Mouse (Mus musculus): ENCODE results near the gene Syn3. TPM values are rescaled to one million over a fixed set of nuclear protein-coding genes. Genes with fewer than 3 reads are reported as not detected.

Syn3 gene
- polyA plus RNA-seq, 1 experiment from 2014 or later = 0.20 TPM

DNA sequence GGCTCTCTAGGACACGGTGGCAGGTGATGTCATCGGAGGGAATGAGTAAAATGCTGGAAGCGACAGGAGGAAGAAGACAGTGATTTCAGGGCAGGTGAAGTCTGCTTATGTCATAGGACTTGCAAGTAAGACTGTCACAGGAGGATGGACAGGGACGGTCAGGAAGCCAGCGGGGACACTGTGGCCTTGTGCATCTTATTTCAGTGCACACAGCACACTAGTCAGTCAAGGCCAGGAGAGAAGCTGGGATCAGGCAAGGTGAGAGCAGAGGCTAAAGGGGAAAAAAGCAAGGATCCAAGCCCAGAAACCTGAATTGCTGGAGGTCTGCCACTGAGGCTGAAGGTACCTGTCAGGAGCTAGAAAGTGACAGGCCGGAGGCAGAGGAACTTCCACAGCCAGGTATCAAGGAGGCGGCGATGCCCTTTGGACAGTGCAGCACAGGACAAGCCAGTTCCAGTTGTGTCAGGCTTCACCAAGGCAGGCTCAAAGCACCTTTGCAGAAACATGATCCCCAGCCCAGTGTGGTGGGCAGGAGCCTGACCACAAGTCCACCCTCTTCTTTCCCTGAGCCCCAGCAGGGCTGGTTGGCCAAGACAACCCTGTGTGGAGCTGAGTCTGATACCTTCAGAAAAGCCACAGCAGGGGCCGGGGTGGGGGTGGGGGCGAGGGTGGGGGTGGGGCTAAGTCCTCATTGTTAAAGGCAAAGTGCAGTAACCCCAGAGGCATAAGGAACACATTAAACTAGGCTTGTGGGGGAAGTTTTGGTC lies 203.9 kb downstream of the Syn3 start:
- H3K27ac ChIP-seq (replicated peaks) = no peak overlapping the region
- no peak overlapping the region for H3K9ac ChIP-seq
- H3K4me2 ChIP-seq = no peak overlapping the region
- H3K36me3 ChIP-seq (replicated peaks) = no peaks in the 10 kb centered on the region
- H3K9me3 ChIP-seq (replicated peaks) = no peaks in the 10 kb centered on the region
- ATAC-seq (ENCODE audit: insufficient read depth) = no peak
- H3K27me3 ChIP-seq = peaks cover 54% of the 10 kb centered on the region
- 0 out of 2 replicates have a peak, but pooled peaks cover 6% of the 10 kb centered on the region for H3K4me1 ChIP-seq (replicated peaks)
- WGBS (ENCODE audit: insufficient replicate concordance) = 51% methylated on average over 10 of the region's 10 CpGs
- no peak overlapping the region for H3K4me3 ChIP-seq (replicated peaks)

DNA sequence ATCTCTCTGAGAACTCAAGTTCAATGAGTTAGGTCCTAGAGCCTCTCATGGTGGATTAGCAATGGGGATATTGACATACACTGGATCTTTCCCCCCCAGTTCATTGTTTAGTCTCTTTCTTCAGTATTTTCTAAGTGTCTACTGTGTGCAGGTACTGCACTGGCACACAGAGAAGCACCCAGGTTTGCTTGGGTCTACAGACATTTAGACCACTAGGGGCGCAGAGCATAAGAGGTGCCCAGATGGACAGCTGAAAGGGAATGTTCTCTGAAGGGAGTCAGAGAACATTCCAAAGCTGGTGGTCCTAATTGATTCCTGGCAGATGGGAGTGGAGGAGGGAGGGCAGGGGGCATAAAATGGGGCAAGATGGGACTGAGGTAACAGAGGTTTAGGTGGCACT lies 204.8 kb downstream of the Syn3 start:
- no peak for ATAC-seq (ENCODE audit: insufficient read depth)
- 0 out of 2 replicates have a peak, but pooled peaks cover 6% of the 10 kb centered on the region for H3K4me1 ChIP-seq (replicated peaks)
- H3K36me3 ChIP-seq (replicated peaks) = no peaks in the 10 kb centered on the region
- H3K4me2 ChIP-seq = no peak overlapping the region
- no peak overlapping the region for H3K4me3 ChIP-seq (replicated peaks)
- 63% methylated on average over 1 of the region's 1 CpGs for WGBS (ENCODE audit: insufficient replicate concordance)
- H3K27me3 ChIP-seq = peaks cover 45% of the 10 kb centered on the region
- H3K27ac ChIP-seq (replicated peaks) = no peak overlapping the region
- no peaks in the 10 kb centered on the region for H3K9me3 ChIP-seq (replicated peaks)
- H3K9ac ChIP-seq = no peak overlapping the region

DNA sequence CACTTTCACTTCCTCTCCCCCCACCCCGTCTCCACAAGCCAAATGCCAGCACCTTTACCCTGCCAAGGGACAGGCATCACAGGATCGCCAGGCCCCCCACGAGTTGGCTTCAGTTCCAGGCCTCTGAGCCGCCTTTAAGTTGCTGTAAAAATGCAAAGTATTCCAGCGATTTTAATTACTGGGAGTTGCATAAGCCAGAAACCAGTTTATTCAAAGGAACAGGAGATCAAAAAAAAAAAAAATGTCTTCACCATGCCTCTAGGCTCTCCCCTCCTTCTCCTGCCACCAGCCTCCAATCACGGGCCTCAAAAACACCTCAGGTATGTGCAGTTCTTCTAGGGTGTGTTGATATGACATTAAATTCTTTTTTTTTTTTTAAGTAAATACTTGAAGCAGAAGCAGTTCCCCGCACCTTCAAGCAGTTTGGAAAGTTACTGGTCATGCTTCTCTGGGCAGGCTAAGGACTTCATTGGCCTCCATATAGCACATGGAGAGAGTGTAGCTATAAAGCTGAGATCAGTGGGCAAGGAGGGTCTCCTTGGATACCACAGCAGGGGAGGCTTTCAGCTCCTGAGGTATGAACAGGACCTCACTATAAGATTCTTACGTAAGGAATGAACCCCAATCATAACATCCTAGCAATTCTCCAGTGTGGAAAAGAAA lies 208.5 kb downstream of the Syn3 start:
- H3K27me3 ChIP-seq = peaks cover 10% of the 10 kb centered on the region; the same call in 1 of the 2 replicates
- ATAC-seq (ENCODE audit: insufficient read depth) = no peak
- 60% methylated on average over 8 of the region's 8 CpGs for WGBS (ENCODE audit: insufficient replicate concordance)
- H3K36me3 ChIP-seq (replicated peaks) = no peaks in the 10 kb centered on the region
- no peak overlapping the region for H3K27ac ChIP-seq (replicated peaks)
- no peak overlapping the region for H3K4me2 ChIP-seq
- H3K4me1 ChIP-seq (replicated peaks) = no peaks in the 10 kb centered on the region
- no peaks in the 10 kb centered on the region for H3K9me3 ChIP-seq (replicated peaks)
- H3K9ac ChIP-seq = no peak overlapping the region
- no peak overlapping the region for H3K4me3 ChIP-seq (replicated peaks)

DNA sequence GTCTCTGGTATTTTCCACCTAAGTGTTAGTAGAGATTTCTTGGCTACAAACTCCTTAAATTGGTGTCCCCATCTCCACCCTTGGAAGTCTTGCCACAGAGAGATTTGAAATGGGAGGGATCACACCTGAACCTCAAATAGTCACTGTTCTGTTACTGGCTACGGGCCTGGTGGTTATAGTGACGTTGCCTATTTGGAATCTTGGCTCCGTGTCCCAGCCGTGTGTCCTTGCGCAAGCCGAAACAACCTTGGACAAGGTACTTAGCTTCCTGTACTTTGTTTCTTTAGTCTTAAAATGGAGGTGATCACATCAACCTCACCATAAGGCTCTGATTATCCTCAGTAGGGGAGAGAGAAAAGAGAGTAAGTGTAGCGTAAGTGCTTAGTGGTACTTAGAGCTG lies 212.2 kb downstream of the Syn3 start:
- no peak overlapping the region for H3K9ac ChIP-seq
- no peak overlapping the region for H3K27ac ChIP-seq (replicated peaks)
- no peak overlapping the region for H3K4me2 ChIP-seq
- H3K27me3 ChIP-seq = no peaks in the 10 kb centered on the region
- H3K9me3 ChIP-seq (replicated peaks) = no peaks in the 10 kb centered on the region
- ATAC-seq (ENCODE audit: insufficient read depth) = no peak
- no peak overlapping the region for H3K4me3 ChIP-seq (replicated peaks)
- 75% methylated on average over 7 of the region's 7 CpGs for WGBS (ENCODE audit: insufficient replicate concordance)
- H3K36me3 ChIP-seq (replicated peaks) = no peaks in the 10 kb centered on the region
- H3K4me1 ChIP-seq (replicated peaks) = no peaks in the 10 kb centered on the region

DNA sequence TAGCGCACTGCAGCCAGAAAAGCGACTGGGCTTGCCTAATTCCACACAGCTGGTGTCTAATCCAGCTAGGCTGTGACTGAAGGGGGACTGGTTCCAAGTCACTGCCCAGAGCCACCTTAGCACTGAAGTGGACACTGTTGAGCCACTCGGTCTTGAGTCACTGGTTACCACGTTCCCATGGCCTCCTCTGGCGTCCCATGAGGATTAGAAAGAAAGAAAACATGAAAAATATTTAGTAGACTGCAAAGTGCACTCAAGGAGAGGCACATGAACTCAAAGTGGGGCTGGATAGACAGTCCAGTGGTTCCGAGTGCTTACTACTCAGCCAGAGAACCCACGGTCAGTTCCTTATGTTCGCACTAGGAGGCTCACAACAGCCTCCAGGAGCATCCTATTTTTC lies 217.5 kb downstream of the Syn3 start:
- WGBS (ENCODE audit: insufficient replicate concordance) = 62% methylated on average over 8 of the region's 8 CpGs

DNA sequence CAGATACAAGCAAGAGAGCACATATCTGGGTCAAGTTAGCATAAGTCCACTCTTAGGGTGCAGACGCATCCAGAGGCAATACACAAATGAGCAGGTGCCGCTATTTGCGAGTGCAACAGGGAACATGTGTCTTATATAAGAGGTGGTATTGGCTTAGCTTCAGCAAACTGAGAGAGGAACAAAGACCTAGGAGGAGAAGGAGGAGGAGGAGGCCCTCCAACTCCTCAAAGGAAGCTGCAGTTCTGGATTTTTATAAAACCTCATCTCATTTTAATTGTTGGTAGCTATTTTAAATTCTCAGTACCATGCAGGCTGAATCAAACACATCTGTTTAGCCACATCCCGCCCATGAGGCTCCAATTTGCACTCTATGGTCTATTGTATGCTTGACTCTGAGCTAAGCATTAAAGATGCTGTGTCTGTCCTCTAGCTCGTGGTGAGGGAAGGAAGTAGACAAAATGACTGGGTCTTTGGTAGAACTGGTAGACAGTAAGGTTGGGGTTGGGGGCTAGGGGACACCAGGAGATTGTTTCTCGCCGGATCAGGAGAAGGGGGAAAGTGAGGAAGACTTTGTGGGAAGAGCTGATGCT lies 219.0 kb downstream of the Syn3 start:
- Histone ChIP-seq H3K27ac (replicated peaks) (no peak overlapping the region), H3K4me2 (no peak overlapping the region), H3K9me3 (replicated peaks) (no peaks in the 10 kb centered on the region), H3K27me3 (no peaks in the 10 kb centered on the region), H3K36me3 (replicated peaks) (no peaks in the 10 kb centered on the region), H3K4me1 (replicated peaks) (no peaks in the 10 kb centered on the region), H3K4me3 (replicated peaks) (no peak overlapping the region), H3K9ac (no peak overlapping the region)
- ATAC-seq (ENCODE audit: insufficient read depth) = no peak
- 55% methylated on average over 7 of the region's 7 CpGs for WGBS (ENCODE audit: insufficient replicate concordance)

More for the DNA sequence above, 217.5 kb downstream of the Syn3 start:
- H3K4me1 ChIP-seq (replicated peaks) = no peaks in the 10 kb centered on the region
- H3K36me3 ChIP-seq (replicated peaks) = no peaks in the 10 kb centered on the region
- no peaks in the 10 kb centered on the region for H3K27me3 ChIP-seq
- no peak overlapping the region for H3K27ac ChIP-seq (replicated peaks)
- H3K4me3 ChIP-seq (replicated peaks) = no peak overlapping the region
- no peaks in the 10 kb centered on the region for H3K9me3 ChIP-seq (replicated peaks)
- H3K4me2 ChIP-seq = no peak overlapping the region
- no peak overlapping the region for H3K9ac ChIP-seq
- ATAC-seq (ENCODE audit: insufficient read depth) = no peak

DNA sequence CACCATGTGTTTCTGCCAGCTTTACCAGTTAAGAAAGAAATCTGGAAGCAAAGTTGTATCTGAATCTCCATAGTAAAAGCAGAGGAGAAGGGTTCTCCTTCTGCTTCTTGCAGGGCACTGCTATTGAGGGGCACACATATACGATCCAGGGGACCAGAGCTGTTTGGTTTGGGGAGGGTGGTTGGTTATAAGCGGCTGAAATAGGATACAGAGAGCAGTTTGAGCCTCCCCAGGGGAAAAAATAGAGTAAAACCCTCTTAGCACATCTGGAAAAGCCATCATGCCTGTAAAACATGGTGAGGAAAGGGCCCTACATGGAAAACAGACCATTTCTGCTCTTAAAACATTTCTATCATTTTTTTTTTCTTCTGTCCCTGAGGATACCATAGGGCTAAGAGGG lies 220.2 kb downstream of the Syn3 start:
- Histone ChIP-seq H3K9ac (no peak overlapping the region), H3K4me2 (no peak overlapping the region), H3K4me3 (replicated peaks) (no peak overlapping the region), H3K9me3 (replicated peaks) (no peaks in the 10 kb centered on the region), H3K4me1 (replicated peaks) (no peaks in the 10 kb centered on the region), H3K27me3 (no peaks in the 10 kb centered on the region), H3K36me3 (replicated peaks) (no peaks in the 10 kb centered on the region), H3K27ac (replicated peaks) (no peak overlapping the region)
- 46% methylated on average over 2 of the region's 2 CpGs for WGBS (ENCODE audit: insufficient replicate concordance)
- ATAC-seq (ENCODE audit: insufficient read depth) = no peak

DNA sequence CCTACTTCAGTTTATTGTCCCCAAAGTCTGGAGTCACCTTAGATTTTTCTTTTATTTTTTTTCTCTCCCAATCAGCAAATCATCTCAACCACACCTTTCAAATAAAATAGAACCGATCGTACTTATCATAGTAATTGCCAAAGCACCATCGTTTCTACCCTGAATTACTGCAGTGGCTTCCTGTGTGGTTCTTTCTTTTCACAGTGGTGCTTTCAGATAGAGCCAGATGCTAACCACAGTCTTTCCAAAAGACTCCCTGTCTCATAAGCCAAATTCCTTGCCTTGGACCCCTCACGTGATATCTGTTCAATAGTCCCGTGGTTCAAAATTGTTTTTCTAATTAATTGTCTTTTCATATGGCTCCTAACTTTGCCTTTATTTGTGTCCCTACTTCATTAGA lies 221.4 kb downstream of the Syn3 start:
- H3K27ac ChIP-seq (replicated peaks) = no peak overlapping the region
- ATAC-seq (ENCODE audit: insufficient read depth) = no peak
- H3K4me3 ChIP-seq (replicated peaks) = no peak overlapping the region
- no peaks in the 10 kb centered on the region for H3K36me3 ChIP-seq (replicated peaks)
- H3K27me3 ChIP-seq = no peaks in the 10 kb centered on the region
- no peaks in the 10 kb centered on the region for H3K4me1 ChIP-seq (replicated peaks)
- H3K9me3 ChIP-seq (replicated peaks) = no peaks in the 10 kb centered on the region
- 17% methylated on average over 5 of the region's 5 CpGs for WGBS (ENCODE audit: insufficient replicate concordance)
- H3K9ac ChIP-seq = no peak overlapping the region
- H3K4me2 ChIP-seq = no peak overlapping the region

DNA sequence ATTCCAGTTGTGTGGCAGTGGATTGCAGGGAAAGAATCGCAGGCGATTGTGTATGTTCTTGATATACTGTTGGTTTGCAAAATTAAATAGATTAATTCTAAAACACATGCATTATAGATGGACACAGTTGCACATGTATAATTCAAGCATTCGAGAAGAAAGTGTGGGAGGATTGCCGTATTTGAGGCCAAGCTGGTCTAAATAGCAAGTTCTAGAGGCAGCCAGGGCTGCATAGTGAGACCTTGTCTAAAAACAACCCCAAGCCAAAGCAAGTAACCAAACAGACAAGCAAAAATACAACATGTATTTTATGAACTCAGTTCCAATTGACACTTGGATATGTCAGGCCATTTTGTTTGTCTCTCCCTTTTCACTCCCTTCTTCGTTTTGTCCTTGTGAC lies 223.1 kb downstream of the Syn3 start:
- Histone ChIP-seq H3K27me3 (no peaks in the 10 kb centered on the region), H3K9me3 (replicated peaks) (no peaks in the 10 kb centered on the region), H3K27ac (replicated peaks) (no peak overlapping the region), H3K36me3 (replicated peaks) (no peaks in the 10 kb centered on the region), H3K4me2 (no peak overlapping the region), H3K9ac (no peak overlapping the region), H3K4me3 (replicated peaks) (no peak overlapping the region), H3K4me1 (replicated peaks) (no peaks in the 10 kb centered on the region)
- 57% methylated on average over 5 of the region's 5 CpGs for WGBS (ENCODE audit: insufficient replicate concordance)
- no peak for ATAC-seq (ENCODE audit: insufficient read depth)

DNA sequence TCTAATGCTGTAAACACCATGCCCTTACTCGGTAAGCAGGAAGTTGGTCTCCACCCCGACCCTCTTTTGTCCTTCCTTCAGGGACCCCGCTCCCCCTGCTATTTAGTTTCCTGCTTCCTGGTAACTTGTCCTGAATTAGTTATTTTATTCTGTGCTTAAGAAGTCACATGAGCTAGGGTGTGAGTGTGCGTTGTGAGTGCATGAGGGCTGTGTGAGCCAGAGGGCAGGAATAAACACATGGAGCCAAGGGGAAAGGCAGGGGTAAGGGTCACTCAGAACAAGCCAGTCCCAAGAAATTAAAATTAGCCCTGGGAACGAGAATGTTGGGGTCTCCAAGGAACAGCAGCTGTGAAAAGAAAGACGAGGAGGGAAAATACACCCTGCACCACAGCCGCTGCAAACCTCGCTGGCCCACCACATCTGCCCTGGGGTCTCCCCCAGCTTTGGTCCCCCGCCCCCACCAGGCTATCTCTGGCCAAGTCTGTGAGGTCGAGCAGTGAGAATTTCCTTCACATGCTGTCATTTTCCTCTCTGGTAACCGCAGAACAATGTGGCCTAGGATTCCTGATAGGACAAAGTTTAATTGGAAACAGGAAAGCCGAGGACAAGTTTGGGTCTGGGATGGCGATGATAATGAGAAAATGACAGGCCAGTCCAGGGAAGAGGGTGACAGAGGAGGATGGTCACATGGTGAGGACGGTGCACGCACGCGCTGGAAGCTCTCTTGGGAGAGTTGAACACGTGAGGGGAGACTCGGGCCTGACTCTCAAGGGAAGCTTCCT lies 225.1 kb downstream of the Syn3 start:
- Histone ChIP-seq H3K27ac (replicated peaks) (no peak overlapping the region), H3K4me1 (replicated peaks) (no peaks in the 10 kb centered on the region), H3K9me3 (replicated peaks) (no peaks in the 10 kb centered on the region), H3K9ac (no peak overlapping the region), H3K4me2 (no peak overlapping the region), H3K4me3 (replicated peaks) (no peak overlapping the region), H3K36me3 (replicated peaks) (no peaks in the 10 kb centered on the region), H3K27me3 (no peaks in the 10 kb centered on the region)
- peak; percentile 66 for ATAC-seq (ENCODE audit: insufficient read depth)
- WGBS (ENCODE audit: insufficient replicate concordance) = 19% methylated on average over 19 of the region's 19 CpGs

DNA sequence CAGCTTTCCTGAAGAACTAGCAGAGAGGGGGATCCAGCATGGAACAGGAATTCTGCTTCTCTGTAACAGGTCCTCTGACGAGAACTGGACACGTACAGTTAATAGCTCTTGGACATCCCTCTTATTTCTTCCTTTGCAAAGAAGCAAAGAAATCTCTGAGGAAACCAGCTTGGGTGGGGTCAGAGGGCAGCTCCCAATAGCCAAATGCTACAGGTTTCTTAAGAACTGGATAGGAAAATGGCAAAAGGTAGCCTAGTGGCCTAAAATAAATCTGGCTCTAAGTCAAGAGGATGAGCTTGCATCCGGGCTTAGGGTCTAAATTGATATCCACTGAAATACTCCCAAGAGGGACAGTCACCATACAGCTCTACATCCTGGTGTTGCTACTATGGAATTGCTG lies 225.9 kb downstream of the Syn3 start:
- H3K4me2 ChIP-seq = no peak overlapping the region
- no peaks in the 10 kb centered on the region for H3K27me3 ChIP-seq
- H3K9ac ChIP-seq = no peak overlapping the region
- no peaks in the 10 kb centered on the region for H3K9me3 ChIP-seq (replicated peaks)
- H3K27ac ChIP-seq (replicated peaks) = no peak overlapping the region
- H3K4me3 ChIP-seq (replicated peaks) = no peak overlapping the region
- no peaks in the 10 kb centered on the region for H3K4me1 ChIP-seq (replicated peaks)
- 64% methylated on average over 3 of the region's 3 CpGs for WGBS (ENCODE audit: insufficient replicate concordance)
- ATAC-seq (ENCODE audit: insufficient read depth) = no peak
- no peaks in the 10 kb centered on the region for H3K36me3 ChIP-seq (replicated peaks)
